Mouse (Mus musculus): ENCODE results near the gene Nr0b1. TPM values are rescaled to one million over a fixed set of nuclear protein-coding genes. Genes with fewer than 3 reads are reported as not detected.

Gene Nr0b1
- total and polyA plus RNA-seq, 3 experiments = not detected

DNA sequence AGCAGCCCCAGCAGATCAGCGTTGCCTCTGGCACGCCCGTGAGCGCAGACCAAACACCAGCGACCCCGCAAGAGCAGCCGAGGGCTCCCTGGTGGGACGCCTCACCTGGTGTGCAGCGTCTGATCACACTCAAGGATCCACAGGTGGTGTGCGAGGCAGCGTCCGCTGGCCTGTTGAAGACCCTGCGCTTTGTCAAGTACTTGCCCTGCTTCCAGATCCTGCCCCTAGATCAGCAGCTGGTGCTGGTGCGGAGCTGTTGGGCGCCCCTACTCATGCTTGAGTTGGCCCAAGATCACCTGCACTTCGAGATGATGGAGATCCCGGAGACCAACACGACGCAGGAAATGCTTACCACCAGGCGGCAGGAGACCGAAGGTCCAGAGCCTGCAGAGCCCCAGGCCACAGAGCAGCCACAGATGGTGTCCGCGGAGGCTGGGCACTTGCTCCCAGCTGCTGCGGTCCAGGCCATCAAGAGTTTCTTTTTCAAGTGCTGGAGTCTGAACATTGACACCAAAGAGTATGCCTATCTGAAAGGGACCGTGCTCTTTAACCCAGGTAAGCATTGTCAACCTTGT is 943 bp downstream of the Nr0b1 start:
- H3K4me1 ChIP-seq (ENCODE audit: control insufficient read depth in 1 of 2, insufficient read depth in 2 of 2) = no peaks in the 10 kb centered on the region
- in situ Hi-C loops (cut with MboI; ENCODE audit: low pct_ligation_motif_present, low pct_unique_long_range_greater_than_20kb, low sequenced_read_pairs) = no loop called here
- dilution Hi-C loops (cut with MboI; ENCODE audit: extremely low pct_ligation_motif_present, extremely low pct_unique_long_range_greater_than_20kb, low sequenced_read_pairs) = no loop called here
- H3K79me2 ChIP-seq (replicated peaks; ENCODE audit: control insufficient read depth, extremely low read depth, insufficient read depth, poor library complexity, severe bottlenecking) = no peaks in the 10 kb centered on the region
- DNase-seq (ENCODE audit: extremely low read depth) = no peak
- no peak overlapping the region for H3K9ac ChIP-seq (ENCODE audit: insufficient read depth, low read depth)
- no peaks in the 10 kb centered on the region for H3K36me3 ChIP-seq (replicated peaks in 1 of 2; ENCODE audit: control insufficient read depth in 1 of 2, insufficient read depth in 1 of 2, low read length in 1 of 2)
- H3K9me3 ChIP-seq (replicated peaks; ENCODE audit: low read length) = no peaks in the 10 kb centered on the region
- H3K4me2 ChIP-seq (ENCODE audit: insufficient read depth, low read depth, poor library complexity, severe bottlenecking) = no peak overlapping the region
- no peaks in the 10 kb centered on the region for H3K27me3 ChIP-seq (replicated peaks)
- no peak overlapping the region for H3K4me3 ChIP-seq (replicated peaks in 1 of 3; ENCODE audit: low read depth in 2 of 3, low read length in 2 of 3, poor library complexity in 1 of 3)
- TF ChIP-seq POLR2A (IDR thresholded peaks at IDR 0.05; ENCODE audit: low read depth, low read length) (no peak), ZC3H11A (IDR thresholded peaks at IDR 0.05; ENCODE audit: low read depth, low read length) (no peak), USF2 (conservative IDR thresholded peaks at IDR 0.05; ENCODE audit: low read depth, low read length) (no peak)
- no peak overlapping the region for H3K27ac ChIP-seq (ENCODE audit: insufficient read depth, low read depth)

DNA sequence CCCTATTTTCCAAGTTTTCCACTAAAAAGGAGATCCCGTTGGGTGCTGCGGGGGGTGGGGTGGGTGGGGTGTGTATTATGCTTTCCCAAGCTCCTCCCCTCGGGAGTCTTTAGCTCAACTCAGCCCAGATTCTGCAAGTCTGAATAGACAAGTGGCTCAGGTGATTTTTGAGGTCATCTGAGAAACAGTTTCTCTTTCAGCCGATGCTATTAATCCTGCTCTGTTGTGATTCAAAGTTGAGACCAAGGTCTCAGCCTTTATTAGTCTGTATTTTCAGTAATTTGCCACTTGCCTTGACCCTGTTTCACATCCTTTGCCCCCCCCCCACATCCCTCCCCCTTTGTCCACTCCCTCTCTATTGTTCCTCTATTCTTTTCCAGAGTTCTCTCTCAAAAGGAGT is 1.8 kb downstream of the Nr0b1 start:
- TF ChIP-seq MEF2A (IDR thresholded peaks at IDR 0.05; ENCODE audit: borderline replicate concordance, low read depth, low read length) (no peak), SIN3A (IDR thresholded peaks at IDR 0.05; ENCODE audit: low read length) (no peak), ZKSCAN1 (IDR thresholded peaks at IDR 0.05; ENCODE audit: borderline replicate concordance, low read depth, low read length) (no peak), CHD2 (IDR thresholded peaks at IDR 0.05; ENCODE audit: low read length) (no peak), MAX (IDR thresholded peaks at IDR 0.05; ENCODE audit: low read length) (no peak), TCF12 (IDR thresholded peaks at IDR 0.05; ENCODE audit: low read depth, low read length) (no peak), ELF1 (IDR thresholded peaks at IDR 0.05; ENCODE audit: low read depth, low read length) (no peak)
- no peak overlapping the region for H3K4me3 ChIP-seq (replicated peaks in 1 of 3; ENCODE audit: low read depth in 2 of 3, low read length in 2 of 3, poor library complexity in 1 of 3)
- H3K36me3 ChIP-seq (replicated peaks in 1 of 2; ENCODE audit: control insufficient read depth in 1 of 2, insufficient read depth in 1 of 2, low read length in 1 of 2) = no peaks in the 10 kb centered on the region
- no peaks in the 10 kb centered on the region for H3K4me1 ChIP-seq (ENCODE audit: control insufficient read depth in 1 of 2, insufficient read depth in 2 of 2)
- no peaks in the 10 kb centered on the region for H3K27me3 ChIP-seq (replicated peaks)
- H3K4me2 ChIP-seq (ENCODE audit: insufficient read depth, low read depth, poor library complexity, severe bottlenecking) = peak overlapping the region; percentile 56; the same call in 1 of the 2 replicates
- no peaks in the 10 kb centered on the region for H3K9me3 ChIP-seq (replicated peaks; ENCODE audit: low read length)
- in situ Hi-C loops (cut with MboI; ENCODE audit: low pct_ligation_motif_present, low pct_unique_long_range_greater_than_20kb, low sequenced_read_pairs) = no loop called here
- dilution Hi-C loops (cut with MboI; ENCODE audit: extremely low pct_ligation_motif_present, extremely low pct_unique_long_range_greater_than_20kb, low sequenced_read_pairs) = no loop called here
- H3K9ac ChIP-seq (ENCODE audit: insufficient read depth, low read depth) = no peak overlapping the region
- H3K79me2 ChIP-seq (replicated peaks; ENCODE audit: control insufficient read depth, extremely low read depth, insufficient read depth, poor library complexity, severe bottlenecking) = no peaks in the 10 kb centered on the region
- no peak overlapping the region for H3K27ac ChIP-seq (ENCODE audit: insufficient read depth, low read depth)
- no peak for DNase-seq (ENCODE audit: extremely low read depth)

DNA sequence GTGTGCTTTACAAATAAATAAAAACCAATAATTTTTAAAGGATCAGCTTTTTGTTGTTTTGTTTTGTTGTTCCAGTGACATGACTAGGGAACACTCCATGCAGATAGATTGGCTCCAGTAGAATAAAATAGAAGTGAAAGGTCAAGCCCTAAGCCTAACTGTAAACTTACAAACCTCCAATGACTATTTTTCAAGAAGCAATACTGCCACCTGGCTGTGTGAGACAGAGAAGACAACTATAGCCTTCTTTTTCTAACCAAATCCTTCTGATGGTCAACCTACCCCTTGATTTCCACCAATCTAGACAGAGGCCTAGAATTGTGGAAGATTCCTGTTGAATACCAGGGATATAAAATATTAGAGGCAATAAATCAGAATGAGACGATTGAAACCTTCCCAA is 45.7 kb downstream of the Nr0b1 start:
- Histone ChIP-seq H3K4me1 (ENCODE audit: control insufficient read depth in 1 of 2, insufficient read depth in 2 of 2) (no peaks in the 10 kb centered on the region), H3K9me3 (replicated peaks; ENCODE audit: low read length) (no peaks in the 10 kb centered on the region), H3K27ac (ENCODE audit: insufficient read depth, low read depth) (no peak overlapping the region), H3K4me2 (ENCODE audit: insufficient read depth, low read depth, poor library complexity, severe bottlenecking) (no peak overlapping the region), H3K36me3 (replicated peaks in 1 of 2; ENCODE audit: control insufficient read depth in 1 of 2, insufficient read depth in 1 of 2, low read length in 1 of 2) (no peaks in the 10 kb centered on the region), H3K27me3 (replicated peaks) (no peaks in the 10 kb centered on the region), H3K4me3 (replicated peaks in 1 of 3; ENCODE audit: low read depth in 2 of 3, low read length in 2 of 3, poor library complexity in 1 of 3) (no peak overlapping the region), H3K79me2 (replicated peaks; ENCODE audit: control insufficient read depth, extremely low read depth, insufficient read depth, poor library complexity, severe bottlenecking) (no peaks in the 10 kb centered on the region), H3K9ac (ENCODE audit: insufficient read depth, low read depth) (no peak overlapping the region)
- peak in 1 of 2 experiments; percentile 38; a peak in 2 of 4 replicates for TF ChIP-seq CTCF (conservative IDR thresholded peaks at IDR 0.05 in 1 of 2, IDR thresholded peaks at IDR 0.05 in 1 of 2; ENCODE audit: low read depth in 2 of 2, low read length in 2 of 2)
- TF ChIP-seq EP300 (IDR thresholded peaks at IDR 0.05; ENCODE audit: low read length) = no peak
- peak; percentile 24 for TF ChIP-seq SMC3 (IDR thresholded peaks at IDR 0.05; ENCODE audit: low read depth, low read length)
- peak; percentile 22 for TF ChIP-seq RAD21 (IDR thresholded peaks at IDR 0.05; ENCODE audit: low read depth, low read length)
- peak; percentile 2 for DNase-seq (ENCODE audit: extremely low read depth)
- dilution Hi-C loops (cut with MboI; ENCODE audit: extremely low pct_ligation_motif_present, extremely low pct_unique_long_range_greater_than_20kb, low sequenced_read_pairs) = no loop called here
- in situ Hi-C loops (cut with MboI; ENCODE audit: low pct_ligation_motif_present, low pct_unique_long_range_greater_than_20kb, low sequenced_read_pairs) = no loop called here

Other genes starting within 250 kb of the Nr0b1 start
- gene Samt3, start 147.6 kb upstream of the Nr0b1 start, total RNA-seq (2012; rRNA removed) = not detected in 2 replicates
- not detected in 2 replicates for gene Samt3, start 147.6 kb upstream of the Nr0b1 start, total RNA-seq (2014; rRNA removed)
- gene Samt3, start 147.6 kb upstream of the Nr0b1 start, polyA plus RNA-seq (2012; ENCODE audit: insufficient read length, low read depth) = not detected in 2 replicates
- gene Mageb4, start 113.3 kb downstream of the Nr0b1 start, total RNA-seq (2012; rRNA removed) = not detected in 2 replicates
- not detected in 2 replicates for gene Mageb4, start 113.3 kb downstream of the Nr0b1 start, total RNA-seq (2014; rRNA removed)
- gene Mageb4, start 113.3 kb downstream of the Nr0b1 start, polyA plus RNA-seq (2012; ENCODE audit: insufficient read length, low read depth) = not detected in 2 replicates